Mouse (Mus musculus) heart, embryonic 13.5 days (tissue): ENCODE results near the gene Tshz2. TPM values are rescaled to one million over a fixed set of nuclear protein-coding genes. Genes with fewer than 3 reads are reported as not detected.
A peak's percentile ranks its signal among the peaks of the same experiment; 100 is the strongest.

Source experiments
- ATAC-seq: fragments of 200-750 bp; cut with Nextera tagmentation; 2 replicates; pipeline ENCODE4 v1.8.0; 2017; ENCODE audit warnings: moderate TSS enrichment; ENCODE audit not compliant: insufficient number of reproducible peaks, low FRiP score, low TSS enrichment; ENCODE audit errors: extremely low read depth
- H3K27ac ChIP-seq: fragments of 300-500 bp; sonication (generic); replicated peaks from 2 replicates; pipeline ENCODE4 v1.5.1; 2015; ENCODE audit warnings: moderate library complexity, mild to moderate bottlenecking, inconsistent platforms
- H3K27me3 ChIP-seq: fragments of 300-500 bp; sonication (generic); replicated peaks from 2 replicates; pipeline ENCODE4 v1.6.1; 2015; ENCODE audit warnings: mild to moderate bottlenecking, inconsistent platforms
- H3K36me3 ChIP-seq: fragments of 300-500 bp; sonication (generic); 2 replicates; pipeline ENCODE4 v1.6.1; 2015; ENCODE audit warnings: mild to moderate bottlenecking, inconsistent platforms
- H3K4me1 ChIP-seq: fragments of 300-500 bp; sonication (generic); 2 replicates; pipeline ENCODE4 v1.6.1; 2015; ENCODE audit warnings: inconsistent platforms
- H3K4me2 ChIP-seq: fragments of 300-500 bp; sonication (generic); 2 replicates; pipeline ENCODE4 v1.6.1; 2015; ENCODE audit warnings: inconsistent platforms, mild to moderate bottlenecking, moderate library complexity
- H3K4me3 ChIP-seq: fragments of 300-500 bp; sonication (generic); 2 replicates; pipeline ENCODE4 v1.5.1; 2015; ENCODE audit warnings: moderate library complexity, mild to moderate bottlenecking, inconsistent platforms
- H3K9ac ChIP-seq: fragments of 300-500 bp; sonication (generic); 2 replicates; pipeline ENCODE4 v1.6.1; 2015; ENCODE audit warnings: inconsistent platforms, mild to moderate bottlenecking, moderate library complexity
- H3K9me3 ChIP-seq: fragments of 300-500 bp; sonication (generic); 2 replicates; pipeline ENCODE4 v1.6.1; 2016; ENCODE audit warnings: inconsistent platforms
- WGBS: fragments of 180-500 bp; shearing (Covaris S2); methylation state at CpG from one replicate; pipeline ENCODE4 v1.1.7; 2015; ENCODE audit warnings: mixed read lengths; 5-methylcytosine and 5-hydroxymethylcytosine counted together
- polyA plus RNA-seq: library from polyadenylated mRNA; unstranded; fragments of >200 nt; fragmentation: Nextera tagmentation; extraction: Ambion mirVana; gene quantifications from 2 replicates; pipeline ENCODE4 v1.2.1, GENCODE M21; 2015

Gene Tshz2
- polyA plus RNA-seq, 1 experiment from 2014 or later: 4.1 TPM

DNA sequence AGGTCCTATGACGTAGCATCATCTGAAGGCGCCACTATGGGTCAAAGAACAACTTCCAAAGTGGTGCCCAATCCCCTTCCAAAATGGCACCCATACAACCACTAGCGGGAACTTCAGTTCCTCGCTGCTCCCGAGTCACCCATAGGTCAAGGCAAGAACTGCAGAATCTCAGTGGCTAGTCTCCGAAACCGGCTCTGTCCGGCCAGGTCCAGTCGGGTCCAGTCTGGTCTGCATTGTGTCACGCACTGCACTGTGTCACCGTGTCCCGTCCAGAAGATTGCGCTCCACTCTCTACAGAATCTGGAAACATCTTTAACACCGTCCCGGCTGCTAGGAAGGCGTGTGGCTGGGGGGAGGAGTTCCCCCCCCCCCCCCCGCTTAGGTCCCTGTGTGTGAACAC lies 461.4 kb downstream of the Tshz2 start:
- no peaks in the 10 kb centered on the region for H3K27me3 ChIP-seq
- no peak for ATAC-seq
- H3K9me3 ChIP-seq: no peaks in the 10 kb centered on the region
- H3K4me3 ChIP-seq: no peak overlapping the region
- H3K27ac ChIP-seq: no peak overlapping the region
- H3K4me1 ChIP-seq: no peaks in the 10 kb centered on the region
- H3K36me3 ChIP-seq: no peaks in the 10 kb centered on the region
- 80% methylated on average over 17 of the region's 17 CpGs for WGBS
- no peak overlapping the region for H3K9ac ChIP-seq
- no peak overlapping the region for H3K4me2 ChIP-seq

DNA sequence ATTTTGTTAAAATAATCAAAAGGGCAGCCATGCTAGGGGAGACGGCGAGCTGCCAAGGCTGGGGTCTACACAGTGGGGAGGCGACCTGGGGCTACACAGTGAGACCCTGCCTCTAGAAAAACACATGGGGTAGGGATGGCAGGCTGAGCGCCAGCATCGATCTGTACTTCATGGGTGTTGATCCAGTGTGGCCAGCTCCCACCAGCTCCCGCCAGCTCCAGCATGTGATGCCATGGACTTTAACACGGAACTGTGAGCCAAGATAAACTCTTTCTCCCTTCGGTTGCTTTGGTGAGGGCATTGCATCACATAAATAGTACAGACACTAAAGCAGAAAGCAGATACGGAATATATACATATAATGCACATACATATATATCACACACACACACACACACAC lies 462.1 kb downstream of the Tshz2 start:
- no peak for ATAC-seq
- Histone ChIP-seq H3K9me3 (no peaks in the 10 kb centered on the region), H3K27ac (no peak overlapping the region), H3K27me3 (no peaks in the 10 kb centered on the region), H3K4me3 (no peak overlapping the region), H3K4me2 (no peak overlapping the region), H3K36me3 (no peaks in the 10 kb centered on the region), H3K9ac (no peak overlapping the region), H3K4me1 (no peaks in the 10 kb centered on the region)
- WGBS: 83% methylated on average over 9 of the region's 9 CpGs

DNA sequence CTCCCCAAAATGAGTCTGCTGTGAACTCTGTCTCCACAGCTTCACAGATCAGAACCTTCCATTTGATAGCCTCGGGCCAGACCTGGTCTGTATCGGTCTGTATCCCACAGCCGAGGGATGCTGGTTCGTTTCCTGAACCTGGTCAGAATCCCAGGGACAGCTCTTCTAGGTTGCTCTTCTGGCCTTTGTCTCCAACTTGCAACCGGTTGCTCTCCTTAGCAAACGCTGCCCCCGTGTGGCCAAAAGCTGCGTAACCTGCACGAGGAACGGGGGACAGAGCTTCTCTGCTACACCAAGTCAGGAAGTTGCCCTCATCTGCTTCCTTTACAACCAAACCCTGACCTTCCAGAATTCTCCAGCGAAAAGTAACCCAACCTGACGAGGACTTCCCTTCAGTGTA lies 468.3 kb downstream of the Tshz2 start:
- Histone ChIP-seq H3K27ac (no peak overlapping the region), H3K9me3 (no peaks in the 10 kb centered on the region), H3K27me3 (no peaks in the 10 kb centered on the region), H3K9ac (no peak overlapping the region), H3K4me3 (no peak overlapping the region), H3K36me3 (peaks cover 8% of the 10 kb centered on the region), H3K4me2 (peak overlapping the region; percentile 36; the same call in 1 of the 2 replicates), H3K4me1 (no peaks in the 10 kb centered on the region)
- ATAC-seq: no peak
- WGBS: 4% methylated on average over 12 of the region's 12 CpGs

DNA sequence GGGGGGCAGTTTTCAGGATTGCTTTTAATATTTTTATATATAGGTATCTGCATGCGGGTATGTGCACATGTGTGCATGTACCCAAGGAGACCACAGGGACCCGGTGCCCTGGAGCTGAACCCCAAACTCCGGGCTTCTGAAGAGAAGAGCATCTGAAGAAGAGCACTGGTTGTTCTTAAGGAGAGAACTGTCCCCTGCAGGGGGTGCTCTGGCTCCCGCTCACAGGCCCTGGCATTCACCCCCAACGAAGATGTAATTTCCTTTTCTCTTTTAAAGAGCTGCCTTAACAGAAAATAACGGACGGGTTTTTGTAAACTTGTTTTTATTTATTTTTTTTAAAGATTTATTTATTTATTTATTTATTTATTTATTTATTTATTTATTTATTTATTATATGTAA lies 469.1 kb downstream of the Tshz2 start:
- 72% methylated on average over 7 of the region's 7 CpGs for WGBS
- no peak for ATAC-seq

DNA sequence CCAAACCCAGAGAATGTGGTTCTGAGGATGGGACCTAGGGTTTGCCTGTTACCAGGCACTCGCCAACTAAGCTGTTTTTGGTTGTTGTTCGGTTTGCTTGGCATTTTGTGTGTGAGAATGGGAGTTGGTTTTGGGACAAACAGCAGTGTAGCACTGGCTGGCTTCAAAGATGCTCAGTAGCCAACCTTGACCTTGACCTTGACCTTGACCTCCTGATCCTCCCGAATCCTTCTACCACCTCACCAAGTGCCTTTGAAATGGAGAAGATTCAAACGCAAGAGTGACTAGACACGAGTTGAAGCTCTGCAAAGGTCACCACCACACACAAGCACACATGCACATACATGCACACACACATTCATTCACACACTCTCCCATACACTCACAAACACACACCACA lies 470.5 kb downstream of the Tshz2 start:
- Histone ChIP-seq H3K9ac (no peak overlapping the region), H3K9me3 (no peaks in the 10 kb centered on the region), H3K4me3 (no peak overlapping the region), H3K36me3 (peaks cover 29% of the 10 kb centered on the region), H3K4me1 (no peaks in the 10 kb centered on the region), H3K4me2 (no peak overlapping the region), H3K27me3 (no peaks in the 10 kb centered on the region), H3K27ac (no peak overlapping the region)
- ATAC-seq: no peak
- WGBS: 73% methylated on average over 5 of the region's 5 CpGs

More for the DNA sequence above, 469.1 kb downstream of the Tshz2 start:
- Histone ChIP-seq H3K9ac (no peak overlapping the region), H3K27me3 (no peaks in the 10 kb centered on the region), H3K4me3 (no peak overlapping the region), H3K4me2 (no peak overlapping the region), H3K9me3 (no peaks in the 10 kb centered on the region), H3K27ac (no peak overlapping the region), H3K4me1 (no peaks in the 10 kb centered on the region), H3K36me3 (peaks cover 15% of the 10 kb centered on the region)

DNA sequence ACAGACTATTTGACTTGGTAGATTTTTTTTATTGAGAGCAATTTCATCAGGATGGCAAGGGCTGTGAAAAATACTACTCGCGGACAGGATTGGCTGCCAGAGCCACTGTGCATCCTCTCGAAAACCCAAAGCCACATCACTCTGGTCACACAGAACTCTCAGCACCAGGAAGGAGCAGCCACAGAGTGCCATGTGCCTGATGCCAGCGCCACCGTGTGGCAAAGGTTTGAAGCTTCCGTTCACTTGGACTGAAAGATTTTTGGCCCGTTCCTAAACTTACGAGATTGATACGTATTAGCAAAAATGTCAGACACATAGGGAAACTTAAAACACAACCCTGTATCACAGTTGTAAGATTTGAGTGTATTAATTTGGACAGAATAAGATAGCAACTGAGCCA lies 471.0 kb downstream of the Tshz2 start:
- Histone ChIP-seq H3K27ac (no peak overlapping the region), H3K27me3 (no peaks in the 10 kb centered on the region), H3K4me2 (no peak overlapping the region), H3K4me1 (no peaks in the 10 kb centered on the region), H3K36me3 (peaks cover 33% of the 10 kb centered on the region), H3K9ac (no peak overlapping the region), H3K4me3 (no peak overlapping the region), H3K9me3 (no peaks in the 10 kb centered on the region)
- 48% methylated on average over 9 of the region's 9 CpGs for WGBS
- ATAC-seq: no peak

- ATAC-seq: no peak
- Histone ChIP-seq H3K9me3 (no peaks in the 10 kb centered on the region), H3K4me1 (no peaks in the 10 kb centered on the region), H3K9ac (no peak overlapping the region), H3K27me3 (no peaks in the 10 kb centered on the region), H3K27ac (no peak overlapping the region), H3K4me2 (no peak overlapping the region), H3K36me3 (peaks cover 39% of the 10 kb centered on the region), H3K4me3 (no peak overlapping the region)
- WGBS: 86% methylated on average over 6 of the region's 6 CpGs
These were observed 471.6 kb downstream of the Tshz2 start for GRCm38 (mm10) chr2:170104396-170104795.

GRCm38 (mm10) chr2:170106000-170106399 lies 473.2 kb downstream of the Tshz2 start:
- 80% methylated on average over 9 of the region's 9 CpGs for WGBS
- Histone ChIP-seq H3K36me3 (peaks cover 55% of the 10 kb centered on the region), H3K9ac (no peak overlapping the region), H3K9me3 (no peaks in the 10 kb centered on the region), H3K4me1 (no peaks in the 10 kb centered on the region), H3K27ac (no peak overlapping the region), H3K4me2 (no peak overlapping the region), H3K4me3 (no peak overlapping the region), H3K27me3 (no peaks in the 10 kb centered on the region)
- ATAC-seq: no peak

DNA sequence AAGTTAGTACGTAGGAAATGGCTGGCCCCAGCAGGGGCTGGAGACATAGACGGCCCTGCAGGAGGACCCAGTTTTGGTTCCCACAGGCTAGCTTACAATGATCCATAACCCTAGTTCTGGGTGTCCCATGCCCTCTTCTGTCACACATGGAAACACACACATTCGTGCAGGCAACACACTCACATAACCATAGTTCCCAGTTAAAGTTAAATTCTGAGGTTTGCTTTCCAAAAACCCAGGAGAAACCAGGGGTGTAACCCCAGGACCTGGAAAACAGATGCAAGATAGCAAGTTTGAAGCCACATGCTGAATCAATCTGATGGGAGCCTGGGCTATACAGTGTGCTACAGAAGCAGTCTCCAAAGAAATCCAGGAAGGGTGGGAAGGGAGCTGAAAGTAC lies 475.0 kb downstream of the Tshz2 start:
- 81% methylated on average over 3 of the region's 3 CpGs for WGBS
- H3K36me3 ChIP-seq: peaks cover 73% of the 10 kb centered on the region
- ATAC-seq: no peak

DNA sequence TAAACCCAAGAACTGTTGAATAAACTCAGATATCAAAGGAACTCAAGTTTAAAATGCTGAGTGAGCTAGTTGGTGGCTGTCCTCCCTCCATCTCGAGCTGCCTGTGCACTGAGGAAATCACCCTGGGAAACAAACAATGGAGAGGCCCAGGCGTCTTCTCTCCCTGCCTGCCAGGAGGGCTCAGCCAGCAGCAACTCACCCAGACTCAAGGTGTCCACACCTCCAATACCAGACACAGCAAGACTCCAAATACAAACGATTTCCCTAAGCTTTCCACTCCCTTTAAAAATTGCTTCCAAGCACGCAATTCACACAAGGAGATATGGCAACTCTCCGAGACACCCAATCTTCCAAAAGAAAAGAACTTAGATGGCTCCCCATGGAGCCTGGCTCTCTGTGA lies 476.7 kb downstream of the Tshz2 start:
- H3K9me3 ChIP-seq: no peaks in the 10 kb centered on the region
- no peak overlapping the region for H3K4me2 ChIP-seq
- H3K27me3 ChIP-seq: no peaks in the 10 kb centered on the region
- peaks cover 90% of the 10 kb centered on the region for H3K36me3 ChIP-seq
- H3K4me3 ChIP-seq: no peak overlapping the region
- no peak for ATAC-seq
- 54% methylated on average over 5 of the region's 5 CpGs for WGBS
- H3K4me1 ChIP-seq: 0 out of 2 replicates have a peak, but pooled peaks cover 2% of the 10 kb centered on the region
- no peak overlapping the region for H3K27ac ChIP-seq
- H3K9ac ChIP-seq: no peak overlapping the region

More for the DNA sequence above, 475.0 kb downstream of the Tshz2 start:
- Histone ChIP-seq H3K27me3 (no peaks in the 10 kb centered on the region), H3K27ac (no peak overlapping the region), H3K9me3 (no peaks in the 10 kb centered on the region), H3K9ac (no peak overlapping the region), H3K4me3 (no peak overlapping the region), H3K4me2 (no peak overlapping the region), H3K4me1 (0 out of 2 replicates have a peak, but pooled peaks cover 2% of the 10 kb centered on the region)

- 0 out of 2 replicates have a peak, but pooled peaks cover 2% of the 10 kb centered on the region for H3K4me1 ChIP-seq
- no peak overlapping the region for H3K4me2 ChIP-seq
- no peak for ATAC-seq
- no peaks in the 10 kb centered on the region for H3K9me3 ChIP-seq
- H3K4me3 ChIP-seq: no peak overlapping the region
- no peak overlapping the region for H3K9ac ChIP-seq
- WGBS: 88% methylated on average over 8 of the region's 8 CpGs
- H3K27ac ChIP-seq: no peak overlapping the region
- peaks cover 98% of the 10 kb centered on the region for H3K36me3 ChIP-seq
- no peaks in the 10 kb centered on the region for H3K27me3 ChIP-seq
These were observed 477.5 kb downstream of the Tshz2 start for GRCm38 (mm10) chr2:170110306-170110705.

DNA sequence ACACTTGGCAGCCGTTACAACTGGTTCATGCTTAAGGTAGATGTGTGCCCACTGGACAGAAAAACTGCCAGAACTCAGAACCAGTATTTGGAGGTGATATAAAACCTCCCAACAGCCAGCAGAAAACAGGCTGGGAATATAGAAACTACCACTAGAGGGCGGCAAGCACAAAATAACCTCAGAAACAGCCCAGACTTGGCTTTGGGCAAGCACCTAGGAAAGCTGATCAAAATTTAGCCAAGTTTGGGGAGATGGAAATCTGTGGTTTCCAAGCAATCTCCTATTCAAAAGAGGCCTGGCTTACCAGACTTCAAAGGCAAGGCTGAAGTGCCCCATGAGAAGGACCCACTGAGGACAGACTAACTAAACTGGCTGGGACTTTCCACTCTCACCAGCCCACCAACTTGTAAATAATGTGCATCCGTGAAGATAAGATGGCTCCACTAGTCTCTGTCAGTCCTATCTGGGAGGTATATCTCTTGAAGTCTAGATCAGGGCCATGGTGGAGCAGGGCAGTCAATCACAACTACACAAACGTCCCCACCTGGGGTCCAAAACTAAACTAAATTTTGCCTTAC lies 484.0 kb downstream of the Tshz2 start:
- Histone ChIP-seq H3K4me2 (no peak overlapping the region), H3K27ac (peak overlapping the region; percentile 25; the same call in 1 of the 2 replicates), H3K27me3 (no peaks in the 10 kb centered on the region), H3K4me1 (peaks cover 19% of the 10 kb centered on the region), H3K9me3 (no peaks in the 10 kb centered on the region), H3K9ac (no peak overlapping the region; the same call in 1 of the 2 replicates), H3K4me3 (no peak overlapping the region), H3K36me3 (peaks cover 89% of the 10 kb centered on the region)
- no peak for ATAC-seq
- WGBS: 34% methylated on average over 4 of the region's 4 CpGs
